ENCODE assay signal across 1 mouse cellular context in the genomic region with DNA sequence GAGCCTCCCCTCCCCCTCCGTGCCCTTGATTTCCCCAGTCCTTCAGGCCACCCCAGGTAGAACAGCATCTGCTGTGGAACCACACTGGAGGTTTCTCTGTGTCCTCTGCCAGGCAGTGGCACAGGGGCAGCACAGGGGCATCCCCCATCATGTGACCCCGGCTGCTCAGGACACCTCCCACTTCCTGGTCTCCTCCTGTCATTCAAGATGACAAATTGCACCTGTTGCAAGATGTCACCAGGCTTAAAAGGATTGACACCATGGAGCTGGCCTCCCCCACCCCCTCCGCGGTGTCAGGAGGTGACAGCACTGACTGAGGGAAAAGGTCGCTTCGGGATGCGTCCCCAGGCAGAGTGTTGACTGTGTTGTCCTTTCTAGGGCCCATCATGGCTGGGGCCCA.
TF ChIP-seq lines count a peak whose summit lies in the region.

No protein-coding gene starts in this region.

TF ChIP-seq in MEL, 35 proteins besides CTCF, POLR2A, EP300 and RAD21:
- TF ChIP-seq TCF12 (IDR thresholded peaks at IDR 0.05; ENCODE audit: low read depth, low read length) (no peak), USF1 (IDR thresholded peaks at IDR 0.05; ENCODE audit: low read depth, low read length) (0 out of 2 replicates have a peak, but pooled peaks have one; percentile 39), MYC (IDR thresholded peaks at IDR 0.05; ENCODE audit: low read depth, low read length) (no peak)
